Mouse (Mus musculus) neural tube, embryonic 15.5 days (tissue): ENCODE data around the gene Cym. TPM values are rescaled to one million over a fixed set of nuclear protein-coding genes. Genes with fewer than 3 reads are reported as not detected.

Experiments used
- ATAC-seq: fragments of 200-750 bp; cut with Nextera tagmentation; 2 replicates; pipeline ENCODE4 v1.8.0; 2017; ENCODE audit warnings: mild to moderate bottlenecking, moderate TSS enrichment, moderate library complexity; ENCODE audit not compliant: low FRiP score
- H3K27ac ChIP-seq: fragments of 300-500 bp; sonication (generic); replicated peaks from 2 replicates; pipeline ENCODE4 v1.5.1; 2015; ENCODE audit warnings: mild to moderate bottlenecking, inconsistent platforms
- H3K27me3 ChIP-seq: fragments of 300-500 bp; sonication (generic); replicated peaks from 2 replicates; pipeline ENCODE4 v1.6.1; 2015; ENCODE audit warnings: inconsistent platforms
- H3K36me3 ChIP-seq: fragments of 300-500 bp; sonication (generic); 2 replicates; pipeline ENCODE4 v1.6.1; 2015; ENCODE audit warnings: inconsistent platforms
- H3K4me1 ChIP-seq: fragments of 300-500 bp; sonication (generic); 2 replicates; pipeline ENCODE4 v1.6.1; 2015; ENCODE audit warnings: inconsistent platforms
- H3K4me2 ChIP-seq: fragments of 300-500 bp; sonication (generic); 2 replicates; pipeline ENCODE4 v1.6.1; 2015; ENCODE audit warnings: inconsistent platforms, mild to moderate bottlenecking, moderate library complexity
- H3K4me3 ChIP-seq: fragments of 300-500 bp; sonication (generic); replicated peaks from 2 replicates; pipeline ENCODE4 v1.5.1; 2015; ENCODE audit warnings: mild to moderate bottlenecking, inconsistent platforms
- H3K9ac ChIP-seq: fragments of 300-500 bp; sonication (generic); replicated peaks from 2 replicates; pipeline ENCODE4 v1.6.1; 2015; ENCODE audit warnings: mild to moderate bottlenecking, inconsistent platforms
- H3K9me3 ChIP-seq: fragments of 300-500 bp; sonication (generic); replicated peaks from 2 replicates; pipeline ENCODE4 v1.6.1; 2016; ENCODE audit warnings: inconsistent platforms
- WGBS: fragments of 180-500 bp; shearing (Covaris S2); methylation state at CpG from one replicate; pipeline ENCODE4 v1.1.7; 2015; ENCODE audit warnings: mixed read lengths; 5-methylcytosine and 5-hydroxymethylcytosine counted together
- polyA plus RNA-seq: library from polyadenylated mRNA; unstranded; fragments of >200 nt; fragmentation: Nextera tagmentation; extraction: Ambion mirVana; gene quantifications from 2 replicates; pipeline ENCODE4 v1.2.1, GENCODE M21; 2015

Gene Cym
- polyA plus RNA-seq, result 0.17 and 0.24 TPM in 2 replicates

DNA sequence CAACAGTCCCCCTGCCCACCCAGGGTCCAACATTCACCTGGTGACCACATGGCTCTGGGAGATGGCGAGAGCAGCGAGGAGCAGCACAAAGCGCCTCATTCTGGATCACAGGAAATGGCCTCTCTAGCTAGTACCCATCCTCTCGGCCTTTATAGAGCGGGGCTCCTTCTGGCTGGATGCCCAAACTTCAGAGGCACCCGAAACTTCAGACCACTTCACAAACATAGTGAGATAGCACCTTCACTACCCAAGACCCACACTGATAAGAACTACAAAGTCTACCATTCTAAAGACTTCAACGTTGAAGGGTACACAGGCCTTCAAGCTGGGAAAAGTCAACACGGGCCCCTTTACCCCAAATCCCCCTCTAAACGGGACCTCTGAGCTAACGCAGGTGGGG, at the start of gene Cym:
Cym (minus strand) TSS at position 125 of the 400 bp plus-strand sequence.
- Histone ChIP-seq H3K27ac (no peak within 1 kb of the TSS), H3K36me3 (no peaks in the 10 kb centered on the region), H3K4me1 (no peaks in the 10 kb centered on the region), H3K9ac (no peak within 1 kb of the TSS), H3K27me3 (no peaks in the 10 kb centered on the region), H3K4me3 (no peak within 1 kb of the TSS), H3K4me2 (no peak within 1 kb of the TSS), H3K9me3 (no peaks in the 10 kb centered on the region)
- 86% methylated on average over 10 of the region's 10 CpGs for WGBS
- no peak for ATAC-seq

DNA sequence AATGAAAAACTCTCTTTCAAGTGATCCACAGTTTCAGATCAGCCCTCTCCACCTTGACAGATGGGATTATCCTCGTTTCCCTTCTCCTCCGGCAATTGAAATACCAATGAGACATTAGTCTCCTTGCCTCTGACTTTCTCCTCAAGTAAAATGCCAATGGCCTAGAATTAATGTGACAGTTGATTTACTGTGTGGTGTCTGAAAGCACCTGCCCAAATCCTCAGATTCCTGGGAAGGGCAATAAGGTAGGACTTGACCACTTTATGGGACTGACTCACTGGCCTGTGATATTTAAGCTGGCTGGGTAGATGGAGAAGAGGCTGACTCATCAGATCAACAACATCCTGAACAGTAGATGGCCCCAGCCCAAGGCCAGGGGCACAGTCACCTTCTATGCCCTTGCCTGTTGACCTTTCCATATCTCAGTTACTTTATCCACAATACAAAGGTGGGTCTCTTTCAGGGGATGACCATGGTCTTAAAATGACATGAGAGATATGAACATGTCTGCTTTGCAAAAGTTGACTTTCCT, 45.3 kb upstream of the Cym start:
- H3K27me3 ChIP-seq, result no peaks in the 10 kb centered on the region
- H3K27ac ChIP-seq, result no peak overlapping the region
- no peaks in the 10 kb centered on the region for H3K9me3 ChIP-seq
- no peak for ATAC-seq
- no peak overlapping the region for H3K9ac ChIP-seq
- WGBS, result 61% methylated on average over 2 of the region's 2 CpGs
- no peak overlapping the region for H3K4me2 ChIP-seq
- no peaks in the 10 kb centered on the region for H3K36me3 ChIP-seq
- peaks cover 2% of the 10 kb centered on the region for H3K4me1 ChIP-seq
- H3K4me3 ChIP-seq, result no peak overlapping the region

DNA sequence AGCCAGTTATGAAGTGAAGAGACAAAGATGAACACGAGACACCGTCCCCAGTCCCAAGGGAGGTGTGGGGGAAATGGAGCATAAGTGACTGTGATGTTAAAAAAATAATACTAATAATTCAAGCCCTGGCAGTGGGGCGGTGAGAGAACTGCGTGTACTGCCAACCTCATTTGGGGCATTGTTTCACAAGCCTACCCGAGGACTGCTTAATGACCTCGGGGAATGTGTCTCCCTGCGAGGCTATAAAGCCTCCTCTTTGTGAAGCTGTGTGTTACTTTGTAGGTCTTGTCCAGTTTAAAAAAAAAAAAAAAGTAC, 40.3 kb upstream of the Cym start:
- no peak overlapping the region for H3K4me2 ChIP-seq
- H3K9ac ChIP-seq, result no peak overlapping the region
- WGBS, result 10% methylated on average over 7 of the region's 7 CpGs
- no peak overlapping the region for H3K4me3 ChIP-seq
- H3K4me1 ChIP-seq, result peaks cover 29% of the 10 kb centered on the region
- H3K27me3 ChIP-seq, result no peaks in the 10 kb centered on the region
- no peaks in the 10 kb centered on the region for H3K36me3 ChIP-seq
- no peak for ATAC-seq
- no peaks in the 10 kb centered on the region for H3K9me3 ChIP-seq
- no peak overlapping the region for H3K27ac ChIP-seq

DNA sequence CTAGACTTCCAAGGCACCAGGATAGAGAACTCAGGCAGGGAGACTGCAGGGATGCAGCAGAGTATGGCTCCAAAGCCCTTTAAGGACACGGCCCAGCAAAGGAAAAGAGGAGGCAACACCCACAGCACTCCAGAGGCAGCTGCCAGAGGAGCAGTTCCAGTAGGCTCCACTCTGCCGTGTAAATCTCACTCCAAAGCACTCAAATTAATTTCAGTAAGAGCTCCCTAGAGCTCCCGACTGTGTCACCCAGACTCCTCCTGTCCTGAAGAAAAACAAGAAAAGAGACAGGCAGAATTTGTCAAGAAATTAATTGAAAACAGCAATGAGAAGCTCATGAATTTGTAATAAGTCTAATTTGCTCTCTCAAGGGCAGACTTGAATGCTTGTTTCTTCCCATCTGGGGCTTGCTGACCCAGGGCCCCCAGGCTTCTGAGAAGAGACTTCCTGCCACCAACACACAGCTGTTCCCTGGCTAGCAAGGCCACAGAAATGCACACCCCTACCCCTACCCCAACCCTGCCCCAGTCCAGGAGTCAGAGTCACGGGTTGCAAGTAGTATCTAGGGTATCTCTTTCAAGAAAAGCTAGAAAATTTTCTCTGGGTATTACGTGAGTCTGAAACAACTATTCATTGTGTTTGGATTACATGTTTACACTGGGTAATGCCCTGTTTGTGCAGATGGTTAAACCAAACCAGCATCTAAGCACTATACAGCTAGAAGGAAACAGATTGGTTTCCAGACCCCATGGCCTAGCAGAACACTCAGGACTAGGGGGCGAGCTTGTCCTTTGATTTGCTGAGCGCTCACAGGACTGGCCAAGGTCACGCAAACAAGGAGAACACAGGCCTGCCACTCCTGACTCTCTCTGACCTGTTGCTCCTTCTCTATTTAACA, 39.7 kb upstream of the Cym start:
- no peaks in the 10 kb centered on the region for H3K27me3 ChIP-seq
- H3K27ac ChIP-seq, result peak overlapping the region; percentile 61; the same call in 1 of the 2 replicates
- H3K4me2 ChIP-seq, result no peak overlapping the region
- H3K4me3 ChIP-seq, result no peak overlapping the region
- 0 out of 2 replicates have a peak, but pooled peaks have one; percentile 18 for ATAC-seq
- WGBS, result 35% methylated on average over 8 of the region's 8 CpGs
- H3K4me1 ChIP-seq, result peaks cover 35% of the 10 kb centered on the region
- H3K9ac ChIP-seq, result no peak overlapping the region
- no peaks in the 10 kb centered on the region for H3K9me3 ChIP-seq
- no peaks in the 10 kb centered on the region for H3K36me3 ChIP-seq

DNA sequence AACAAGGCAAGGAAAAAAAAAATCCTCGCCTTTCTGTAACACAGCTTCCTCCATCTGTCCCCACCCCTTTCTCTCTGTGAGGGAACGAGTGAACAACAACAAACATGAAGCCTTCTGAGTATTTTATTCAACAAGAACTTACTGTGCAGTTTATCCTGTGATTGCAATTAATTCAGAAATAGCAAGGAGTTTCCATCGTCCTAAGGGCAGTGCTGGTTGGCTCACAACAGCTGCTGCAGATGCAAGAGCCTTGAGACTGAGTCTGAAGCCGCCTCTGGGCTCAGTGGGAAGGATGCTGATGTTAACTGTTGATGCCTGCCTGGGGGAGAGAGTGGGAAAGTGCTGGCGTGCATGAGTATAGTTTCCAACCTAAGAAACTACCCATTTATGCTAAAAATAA, 36.4 kb upstream of the Cym start:
- H3K27ac ChIP-seq, result no peak overlapping the region

DNA sequence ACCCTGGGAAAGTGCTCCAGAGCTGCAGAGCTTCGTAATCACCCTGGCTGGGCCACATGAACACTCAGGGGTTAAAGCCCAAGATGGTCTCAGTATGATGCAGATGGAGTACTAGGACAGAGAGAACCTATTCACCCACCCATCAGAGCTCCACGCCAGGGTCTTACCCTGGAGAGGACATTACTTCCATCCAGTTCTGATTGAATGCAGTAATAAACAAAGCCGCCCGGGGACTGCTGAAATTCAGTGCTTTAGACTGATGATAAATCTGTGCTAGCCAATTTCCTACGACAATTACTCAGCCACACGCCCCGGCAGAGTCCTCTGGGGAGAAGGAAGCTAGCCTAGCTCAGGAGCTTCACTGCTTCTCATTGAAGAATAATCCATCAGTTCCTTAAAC, 35.2 kb upstream of the Cym start:
- Histone ChIP-seq H3K4me3 (no peak overlapping the region), H3K4me2 (no peak overlapping the region), H3K27ac (peak overlapping the region; percentile 24; the same call in 1 of the 2 replicates), H3K4me1 (peaks cover 32% of the 10 kb centered on the region), H3K9me3 (no peaks in the 10 kb centered on the region), H3K27me3 (no peaks in the 10 kb centered on the region), H3K36me3 (no peaks in the 10 kb centered on the region), H3K9ac (no peak overlapping the region)
- 18% methylated on average over 7 of the region's 7 CpGs for WGBS
- peak; percentile 60 for ATAC-seq

More for the DNA sequence above, 36.4 kb upstream of the Cym start:
- H3K4me3 ChIP-seq, result no peak overlapping the region
- H3K4me1 ChIP-seq, result peaks cover 35% of the 10 kb centered on the region
- H3K9ac ChIP-seq, result no peak overlapping the region
- no peak for ATAC-seq
- H3K4me2 ChIP-seq, result no peak overlapping the region
- H3K27me3 ChIP-seq, result no peaks in the 10 kb centered on the region
- no peaks in the 10 kb centered on the region for H3K9me3 ChIP-seq
- 40% methylated on average over 5 of the region's 5 CpGs for WGBS
- H3K36me3 ChIP-seq, result no peaks in the 10 kb centered on the region

DNA sequence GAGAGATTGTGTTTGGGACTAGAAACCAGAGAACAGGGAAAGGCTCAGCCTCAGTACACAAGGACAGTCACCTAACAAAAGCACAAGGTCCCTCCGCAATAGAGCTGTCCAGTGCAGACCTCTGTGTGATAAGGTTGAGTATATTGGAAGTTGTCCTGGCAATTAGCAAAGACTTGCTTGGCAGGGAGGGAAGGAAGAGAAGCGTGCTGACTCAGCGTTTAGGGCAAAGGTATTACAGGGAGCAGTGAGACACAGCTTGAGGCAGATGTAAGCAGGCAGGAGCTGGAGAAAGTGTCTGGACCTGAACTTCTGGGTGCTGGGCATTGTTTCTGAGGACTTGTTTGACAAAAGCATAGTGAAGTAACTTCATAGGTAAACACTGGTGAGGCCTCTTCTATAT, 34.5 kb upstream of the Cym start:
- WGBS, result 85% methylated on average over 3 of the region's 3 CpGs
- Histone ChIP-seq H3K36me3 (no peaks in the 10 kb centered on the region), H3K4me3 (no peak overlapping the region), H3K9me3 (no peaks in the 10 kb centered on the region), H3K4me1 (peaks cover 24% of the 10 kb centered on the region), H3K27ac (no peak overlapping the region), H3K4me2 (no peak overlapping the region), H3K27me3 (no peaks in the 10 kb centered on the region), H3K9ac (no peak overlapping the region)
- ATAC-seq, result no peak

DNA sequence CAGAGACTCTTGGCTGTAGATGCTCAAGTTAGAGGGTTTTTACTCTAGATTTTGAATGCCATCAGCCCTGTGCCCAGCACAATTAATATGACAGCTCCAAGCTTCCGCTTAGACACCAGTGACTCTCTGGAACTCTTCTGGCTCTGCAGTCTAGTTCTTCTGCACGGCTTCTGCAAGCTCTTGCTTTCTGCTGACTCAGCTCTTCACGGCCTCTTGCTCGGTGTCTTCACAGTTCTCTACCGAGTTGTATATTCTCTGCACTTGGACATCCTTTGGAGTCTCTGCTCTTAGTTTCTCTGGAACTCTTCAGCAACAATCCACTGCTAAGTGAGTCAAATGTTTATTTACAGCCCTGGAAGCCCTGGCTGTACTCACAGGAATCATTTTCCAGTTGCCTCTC, 32.4 kb upstream of the Cym start:
- WGBS, result 84% methylated on average over 5 of the region's 5 CpGs
- Histone ChIP-seq H3K9ac (no peak overlapping the region), H3K9me3 (no peaks in the 10 kb centered on the region), H3K4me1 (peaks cover 18% of the 10 kb centered on the region), H3K36me3 (no peaks in the 10 kb centered on the region), H3K4me2 (no peak overlapping the region), H3K4me3 (no peak overlapping the region), H3K27me3 (no peaks in the 10 kb centered on the region), H3K27ac (no peak overlapping the region)
- ATAC-seq, result no peak

DNA sequence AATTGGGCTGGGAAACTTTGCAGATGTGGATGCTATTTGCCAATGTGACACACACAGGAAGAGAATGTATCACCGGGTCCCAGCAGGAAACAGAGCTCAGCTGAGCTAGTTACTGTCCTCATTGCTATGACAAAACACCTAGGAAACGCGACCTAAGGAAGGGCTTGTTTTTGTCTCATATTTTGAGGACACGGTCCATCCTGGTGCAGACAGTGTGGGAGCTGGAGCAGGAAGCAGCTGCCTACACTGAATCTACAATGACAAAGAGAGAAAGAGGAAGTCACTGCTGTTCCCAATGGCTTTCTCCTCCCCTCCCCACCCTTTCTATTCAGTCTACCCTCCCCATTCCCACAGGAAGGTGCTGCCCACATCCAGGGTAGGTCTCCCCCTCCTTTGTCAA, 30.5 kb upstream of the Cym start:
- Histone ChIP-seq H3K36me3 (no peaks in the 10 kb centered on the region), H3K4me2 (no peak overlapping the region), H3K9me3 (no peaks in the 10 kb centered on the region), H3K27ac (no peak overlapping the region), H3K27me3 (no peaks in the 10 kb centered on the region), H3K9ac (no peak overlapping the region), H3K4me1 (peaks cover 8% of the 10 kb centered on the region), H3K4me3 (no peak overlapping the region)
- WGBS, result 64% methylated on average over 4 of the region's 4 CpGs
- no peak for ATAC-seq

DNA sequence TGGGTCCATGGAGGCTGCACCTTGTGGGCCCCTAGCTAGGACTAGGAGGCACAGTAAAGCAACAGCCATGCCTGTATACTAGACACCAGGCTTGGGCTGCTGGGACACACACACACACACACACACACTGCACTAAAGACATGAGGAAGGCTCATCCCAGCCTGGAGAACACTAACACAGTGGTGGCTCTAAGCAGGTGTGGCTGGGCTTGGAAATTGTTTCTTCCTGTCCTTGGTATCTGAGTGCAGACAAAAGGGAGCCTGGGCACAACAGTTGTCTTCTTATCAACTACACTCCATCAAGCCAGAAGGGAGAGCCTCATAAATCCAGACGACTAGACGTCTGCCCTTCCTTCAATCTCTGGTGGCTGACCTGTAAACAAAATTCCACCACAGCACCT, 28.8 kb upstream of the Cym start:
- Histone ChIP-seq H3K4me1 (no peaks in the 10 kb centered on the region), H3K9ac (no peak overlapping the region), H3K4me2 (no peak overlapping the region), H3K36me3 (no peaks in the 10 kb centered on the region), H3K9me3 (no peaks in the 10 kb centered on the region), H3K27ac (no peak overlapping the region), H3K27me3 (no peaks in the 10 kb centered on the region), H3K4me3 (no peak overlapping the region)
- no peak for ATAC-seq
- 64% methylated on average over 2 of the region's 2 CpGs for WGBS

DNA sequence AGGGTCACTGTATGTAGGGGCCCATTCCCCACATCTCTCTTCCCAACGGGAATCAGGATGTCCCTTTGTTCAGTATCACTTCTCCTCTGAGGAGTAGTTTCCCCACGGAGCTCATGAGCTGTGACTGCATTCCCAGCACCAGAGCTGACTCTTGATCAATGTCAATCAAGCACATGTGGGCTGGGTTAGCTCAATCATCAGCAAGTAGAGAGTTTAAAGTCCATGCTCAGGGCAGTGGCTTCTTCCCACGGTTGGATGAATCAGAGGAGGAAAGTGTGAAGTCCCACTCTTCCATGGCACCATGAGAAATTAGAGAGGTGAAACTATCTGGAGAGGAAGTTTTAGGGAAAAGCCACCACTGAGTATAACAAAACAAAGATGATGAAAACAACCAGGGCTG, 27.5 kb upstream of the Cym start:
- ATAC-seq, result no peak
- H3K4me1 ChIP-seq, result no peaks in the 10 kb centered on the region
- no peaks in the 10 kb centered on the region for H3K36me3 ChIP-seq
- H3K27me3 ChIP-seq, result no peaks in the 10 kb centered on the region
- WGBS, result 75% methylated on average over 3 of the region's 3 CpGs
- H3K9me3 ChIP-seq, result no peaks in the 10 kb centered on the region
- no peak overlapping the region for H3K4me2 ChIP-seq
- no peak overlapping the region for H3K27ac ChIP-seq
- H3K9ac ChIP-seq, result no peak overlapping the region
- H3K4me3 ChIP-seq, result no peak overlapping the region

DNA sequence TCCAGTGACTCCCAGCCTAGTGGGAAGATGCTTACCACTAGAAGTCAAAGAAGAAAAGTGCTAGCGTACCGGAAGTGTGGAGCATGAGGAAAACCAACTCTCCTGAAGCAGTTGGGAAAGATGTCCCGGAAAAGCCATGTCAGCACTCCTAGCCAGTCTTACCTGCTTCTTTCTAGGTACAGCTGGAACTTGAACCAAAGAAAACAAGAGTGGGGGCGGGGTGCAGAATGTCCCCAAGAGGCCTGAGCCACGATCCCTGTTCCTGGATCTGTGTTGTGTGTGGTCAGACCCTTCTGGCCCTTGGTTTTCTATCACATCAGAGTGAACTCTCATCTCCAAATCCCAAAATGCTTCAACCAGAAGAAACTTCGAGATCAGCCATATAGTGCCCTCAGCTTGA, 25.3 kb upstream of the Cym start:
- H3K27me3 ChIP-seq, result no peaks in the 10 kb centered on the region
- no peak overlapping the region for H3K27ac ChIP-seq
- ATAC-seq, result no peak
- H3K9ac ChIP-seq, result no peak overlapping the region
- 87% methylated on average over 6 of the region's 6 CpGs for WGBS
- no peaks in the 10 kb centered on the region for H3K36me3 ChIP-seq
- no peaks in the 10 kb centered on the region for H3K9me3 ChIP-seq
- H3K4me1 ChIP-seq, result no peaks in the 10 kb centered on the region
- no peak overlapping the region for H3K4me3 ChIP-seq
- no peak overlapping the region for H3K4me2 ChIP-seq
